Mouse (Mus musculus): ENCODE measurements around the gene Nup43.

Nup43 gene

DNA sequence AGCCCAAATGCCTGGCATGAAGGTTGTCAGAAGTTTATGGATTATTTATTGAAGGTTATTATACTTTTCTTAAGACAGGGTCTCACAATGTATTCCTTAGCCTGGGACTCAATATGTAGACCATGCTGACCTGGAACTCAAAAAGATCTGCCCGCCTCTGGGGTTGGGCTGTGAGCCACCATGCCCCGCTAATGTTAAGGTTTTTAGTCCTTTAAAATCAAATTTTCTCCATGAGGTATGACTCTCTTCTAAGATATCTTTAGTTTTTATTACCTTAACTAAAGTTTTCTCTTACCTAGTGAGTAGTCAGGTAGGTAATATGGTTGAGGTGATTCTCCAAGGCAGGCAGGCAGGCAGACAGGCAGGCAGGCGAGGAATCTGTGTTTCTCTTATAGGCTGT, 14.9 kb downstream of the Nup43 start:
- no peak for DNase-seq (ENCODE audit: low spot score in 2 of 2)

DNA sequence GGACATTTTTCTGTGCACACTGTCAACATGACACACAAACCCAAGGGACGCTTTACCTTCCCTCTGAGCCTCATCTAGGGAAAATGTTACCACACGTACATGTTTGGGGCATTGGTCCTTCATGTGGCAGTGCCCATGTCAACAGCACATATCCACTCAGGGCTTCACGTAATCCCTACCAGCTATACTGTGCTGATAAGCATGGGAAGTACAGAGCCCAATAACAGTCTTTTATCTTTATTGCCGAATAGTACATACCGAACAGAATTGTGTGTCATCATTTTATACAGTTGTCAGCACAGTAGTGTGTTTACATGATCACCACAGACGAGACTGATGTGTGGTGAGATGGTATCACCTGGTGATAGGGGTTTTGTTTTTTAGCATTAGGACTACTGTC, 19.6 kb downstream of the Nup43 start:
- DNase-seq (ENCODE audit: low spot score in 2 of 2), result no peak

- no peak for DNase-seq (ENCODE audit: low spot score in 2 of 2)
Observed at GRCm38 (mm10) chr10:7695286-7695685, 28.0 kb downstream of the Nup43 start.

- DNase-seq (ENCODE audit: low spot score in 2 of 2), result no peak
Observed at GRCm38 (mm10) chr10:7700120-7700519, 32.8 kb downstream of the Nup43 start.

DNA sequence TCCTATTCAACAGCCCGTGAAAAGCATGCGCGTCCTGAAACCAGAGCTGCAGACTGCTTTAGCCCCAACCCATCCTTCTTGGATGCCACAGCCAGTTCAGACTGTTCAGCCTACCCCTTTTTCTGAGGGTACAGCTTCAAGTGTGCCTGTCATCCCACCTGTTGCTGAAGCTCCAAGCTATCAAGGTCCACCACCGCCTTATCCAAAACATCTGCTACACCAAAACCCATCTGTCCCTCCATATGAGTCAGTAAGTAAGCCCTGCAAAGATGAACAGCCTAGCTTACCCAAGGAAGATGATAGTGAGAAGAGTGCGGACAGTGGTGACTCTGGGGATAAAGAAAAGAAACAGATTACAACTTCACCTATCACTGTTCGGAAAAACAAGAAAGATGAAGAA, 35.3 kb downstream of the Nup43 start:
- no peak for DNase-seq (ENCODE audit: low spot score in 2 of 2)

GRCm38 (mm10) chr10:7710121-7710520, 42.8 kb downstream of the Nup43 start:
- no peak for DNase-seq (ENCODE audit: low spot score in 2 of 2)

DNA sequence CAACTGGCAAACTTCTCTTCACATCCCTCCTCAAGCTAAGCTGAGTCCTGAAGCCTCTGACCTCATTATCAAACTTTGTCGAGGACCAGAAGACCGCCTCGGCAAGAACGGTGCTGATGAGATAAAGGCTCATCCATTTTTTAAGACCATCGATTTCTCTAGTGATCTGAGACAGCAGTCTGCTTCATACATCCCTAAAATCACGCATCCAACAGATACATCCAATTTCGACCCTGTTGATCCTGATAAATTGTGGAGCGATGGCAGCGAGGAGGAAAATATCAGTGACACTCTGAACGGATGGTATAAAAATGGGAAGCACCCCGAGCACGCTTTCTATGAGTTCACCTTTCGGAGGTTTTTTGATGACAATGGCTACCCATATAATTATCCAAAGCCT, 45.2 kb downstream of the Nup43 start:
- DNase-seq (ENCODE audit: low spot score in 2 of 2), result no peak

GRCm38 (mm10) chr10:7715056-7715455, 47.8 kb downstream of the Nup43 start:
- no peak for DNase-seq (ENCODE audit: low spot score in 2 of 2)

GRCm38 (mm10) chr10:7725751-7726500, 58.6 kb downstream of the Nup43 start, which contains the start of gene Katna1:
Gene Katna1, plus strand, starts transcription at chr10:7726000.
- DNase-seq (ENCODE audit: low spot score in 2 of 2), result peak; percentile 93 to 95

GRCm38 (mm10) chr10:7726501-7726812, 59.2 kb downstream of the Nup43 start:
- no peak for DNase-seq (ENCODE audit: low spot score in 2 of 2)

- DNase-seq (ENCODE audit: low spot score in 2 of 2), result no peak
Observed at GRCm38 (mm10) chr10:7727011-7727410, 59.7 kb downstream of the Nup43 start.

All from spleen, postnatal 36 days (tissue).